Mouse (Mus musculus) ES-Bruce4 (cell line): ENCODE data around the gene Nelfa.

Experiments used
- CTCF ChIP-seq: IDR thresholded peaks from one replicate; pipeline ENCODE4 v1.8.1; 2011; ENCODE audit warnings: low read depth, low read length
- POLR2A ChIP-seq: IDR thresholded peaks from one replicate; pipeline ENCODE4 v1.8.1; 2011; ENCODE audit warnings: low read length; ENCODE audit not compliant: insufficient read depth

- TF ChIP-seq POLR2A (no peak), CTCF (no peak)
Measured at GRCm38 (mm10) chr5:33901278-33901677, 34.9 kb downstream of the Nelfa start.
